Mouse (Mus musculus): ENCODE data around the gene Prss57.

Prss57 gene

DNA sequence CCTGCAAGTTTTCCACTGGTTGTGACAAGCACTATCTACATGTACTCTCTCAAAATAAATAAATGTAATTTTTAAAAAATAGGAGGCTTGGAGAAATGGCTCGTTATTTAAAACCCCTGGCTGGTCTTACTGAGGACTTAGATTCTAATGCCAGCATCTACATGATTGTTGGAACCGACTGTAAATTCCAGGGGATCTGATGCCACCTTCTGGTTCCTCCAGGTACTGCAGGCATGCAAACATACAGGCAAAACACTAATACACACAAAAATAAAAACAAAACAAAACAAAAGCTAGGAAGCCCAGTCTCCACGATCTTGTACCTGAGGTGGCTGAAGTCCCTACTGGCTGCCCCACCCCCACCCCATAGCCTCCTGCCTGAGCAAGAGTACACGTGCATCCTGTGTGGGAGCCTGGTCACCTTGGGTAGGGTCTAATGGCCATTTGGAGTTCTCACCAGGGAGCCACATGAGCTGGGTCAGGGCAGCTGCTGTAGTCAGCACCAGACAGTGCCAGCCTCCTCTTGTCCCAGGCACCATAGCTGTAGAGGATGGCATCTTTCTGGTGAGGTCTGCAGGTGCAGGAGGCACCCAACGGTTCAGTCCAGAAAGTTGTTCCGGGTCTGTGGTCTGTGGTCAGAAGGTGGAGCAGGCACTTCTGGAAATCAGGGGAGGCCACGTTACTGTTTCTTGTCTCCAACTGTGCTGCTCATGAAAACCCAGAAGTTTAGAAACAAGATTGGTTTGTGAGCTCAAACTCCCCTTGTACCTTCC lies 2.2 kb downstream of the Prss57 start:
- ATAC-seq (ENCODE audit: insufficient number of reproducible peaks, low FRiP score, low TSS enrichment): no peak

DNA sequence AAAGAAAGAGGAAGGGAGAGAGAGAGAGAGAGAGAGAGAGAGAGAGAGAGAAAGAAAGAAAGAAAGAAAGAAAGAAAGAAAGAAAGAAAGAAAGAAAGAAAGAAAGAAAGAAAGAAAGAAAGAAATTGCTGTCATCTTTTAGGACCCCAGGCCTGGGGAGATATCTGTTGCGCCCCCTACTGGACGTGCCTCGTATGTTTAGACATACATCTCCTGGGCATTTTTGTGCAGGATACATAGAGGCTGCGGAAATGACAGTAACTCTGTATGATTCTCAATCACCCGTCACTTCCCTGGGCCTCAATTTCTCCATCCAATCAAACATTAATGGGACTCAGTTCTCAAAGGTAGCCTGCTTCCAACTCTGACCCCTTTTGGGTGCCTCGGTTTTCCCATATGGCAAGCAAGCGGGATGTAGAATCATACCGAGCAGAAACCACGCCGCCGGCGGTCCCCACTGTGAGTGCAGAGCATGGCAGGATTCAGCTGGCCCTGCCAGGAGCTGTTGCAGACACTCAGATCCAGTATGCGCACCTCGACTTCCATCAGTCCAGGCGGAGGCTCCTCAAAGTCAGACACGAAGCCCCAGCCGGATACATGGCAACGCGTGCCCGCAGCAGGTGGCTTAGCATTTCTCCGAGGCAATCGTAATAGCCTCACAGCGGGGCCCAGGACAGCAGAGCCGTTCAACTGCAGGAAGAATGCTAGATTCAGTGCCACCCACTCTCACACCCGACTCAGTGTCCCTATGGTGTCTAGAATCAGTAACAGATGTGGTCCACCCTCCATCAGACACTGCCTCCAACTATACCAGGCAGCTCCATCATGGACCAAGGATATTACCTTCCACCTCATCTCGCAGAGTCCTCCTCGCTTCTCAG lies 6.6 kb downstream of the Prss57 start:
- no peak for ATAC-seq (ENCODE audit: insufficient number of reproducible peaks, low FRiP score, low TSS enrichment)

DNA sequence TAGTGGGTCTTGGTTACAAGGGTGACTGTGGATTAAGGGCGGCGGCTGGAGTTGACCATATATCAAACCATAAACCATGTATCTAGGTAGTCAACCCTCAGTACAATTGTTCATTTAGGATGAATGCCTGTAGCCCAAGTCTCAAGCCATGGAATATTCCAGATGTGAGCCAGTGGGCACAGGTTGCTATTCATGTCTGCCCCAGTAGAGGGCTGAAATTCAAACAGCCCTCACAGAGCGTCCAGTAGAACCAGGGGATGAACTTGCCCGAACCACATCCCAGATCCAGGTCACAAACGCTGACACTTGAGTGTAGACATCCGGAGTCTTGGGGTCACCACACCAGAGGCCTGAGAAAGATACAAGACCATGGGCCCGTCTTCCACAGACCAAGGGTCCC lies 7.7 kb downstream of the Prss57 start:
- ATAC-seq (ENCODE audit: insufficient number of reproducible peaks, low FRiP score, low TSS enrichment): no peak

DNA sequence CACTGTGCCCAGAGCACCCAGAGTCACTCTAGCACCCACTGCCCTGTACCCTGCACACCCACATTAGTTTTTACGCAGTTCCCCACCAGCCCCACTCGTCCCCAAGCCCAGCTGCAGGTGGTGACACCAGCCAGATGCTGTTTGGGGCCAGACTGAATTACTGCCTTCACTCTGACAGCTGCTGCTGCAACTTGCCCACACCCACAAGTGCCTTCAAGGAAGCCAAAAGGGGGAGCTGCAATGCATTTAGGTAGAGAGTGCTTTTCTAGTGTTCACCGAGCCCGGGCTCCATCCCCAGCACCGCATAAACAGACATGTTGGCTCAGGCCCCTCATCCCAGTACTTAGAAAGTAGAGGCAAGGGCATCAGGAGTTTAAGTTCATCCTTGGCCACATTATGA lies 8.8 kb downstream of the Prss57 start:
- no peak for ATAC-seq (ENCODE audit: insufficient number of reproducible peaks, low FRiP score, low TSS enrichment)

DNA sequence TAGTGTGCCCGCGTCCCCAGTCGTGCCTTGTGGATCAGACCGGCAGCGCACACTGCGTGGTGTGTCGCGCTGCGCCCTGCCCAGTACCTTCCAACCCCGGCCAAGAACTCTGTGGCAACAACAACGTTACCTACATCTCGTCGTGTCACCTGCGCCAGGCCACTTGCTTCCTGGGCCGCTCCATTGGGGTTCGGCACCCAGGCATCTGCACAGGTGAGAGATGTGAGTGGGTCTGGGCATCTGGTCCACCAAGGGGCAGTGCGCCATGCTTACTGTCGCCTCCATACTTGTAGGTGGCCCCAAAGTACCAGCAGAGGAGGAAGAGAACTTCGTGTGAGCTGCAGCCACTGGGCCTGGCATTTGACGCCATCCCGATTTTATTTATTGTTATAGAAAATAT lies 9.6 kb downstream of the Prss57 start:
- no peak for ATAC-seq (ENCODE audit: insufficient number of reproducible peaks, low FRiP score, low TSS enrichment)

DNA sequence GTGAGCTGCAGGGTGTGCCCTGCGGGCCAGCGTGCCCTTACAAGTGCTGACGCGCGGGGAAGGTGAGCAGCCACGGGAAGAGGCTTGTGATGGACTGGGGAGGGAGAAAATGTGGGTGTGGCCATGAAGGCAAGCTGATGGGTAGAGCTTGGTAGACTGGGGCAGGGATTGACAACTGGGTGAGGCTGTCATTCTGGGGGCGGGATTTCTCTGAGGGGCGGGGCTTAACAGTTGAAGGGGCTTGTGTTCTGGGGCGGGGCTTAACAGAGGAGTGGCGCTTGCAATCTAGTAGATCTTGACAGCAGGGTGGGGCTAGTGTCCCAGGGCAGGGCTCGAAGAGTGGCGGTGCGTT lies 10.1 kb downstream of the Prss57 start:
- no peak; the same call in 1 of the 2 replicates for ATAC-seq (ENCODE audit: insufficient number of reproducible peaks, low FRiP score, low TSS enrichment)

DNA sequence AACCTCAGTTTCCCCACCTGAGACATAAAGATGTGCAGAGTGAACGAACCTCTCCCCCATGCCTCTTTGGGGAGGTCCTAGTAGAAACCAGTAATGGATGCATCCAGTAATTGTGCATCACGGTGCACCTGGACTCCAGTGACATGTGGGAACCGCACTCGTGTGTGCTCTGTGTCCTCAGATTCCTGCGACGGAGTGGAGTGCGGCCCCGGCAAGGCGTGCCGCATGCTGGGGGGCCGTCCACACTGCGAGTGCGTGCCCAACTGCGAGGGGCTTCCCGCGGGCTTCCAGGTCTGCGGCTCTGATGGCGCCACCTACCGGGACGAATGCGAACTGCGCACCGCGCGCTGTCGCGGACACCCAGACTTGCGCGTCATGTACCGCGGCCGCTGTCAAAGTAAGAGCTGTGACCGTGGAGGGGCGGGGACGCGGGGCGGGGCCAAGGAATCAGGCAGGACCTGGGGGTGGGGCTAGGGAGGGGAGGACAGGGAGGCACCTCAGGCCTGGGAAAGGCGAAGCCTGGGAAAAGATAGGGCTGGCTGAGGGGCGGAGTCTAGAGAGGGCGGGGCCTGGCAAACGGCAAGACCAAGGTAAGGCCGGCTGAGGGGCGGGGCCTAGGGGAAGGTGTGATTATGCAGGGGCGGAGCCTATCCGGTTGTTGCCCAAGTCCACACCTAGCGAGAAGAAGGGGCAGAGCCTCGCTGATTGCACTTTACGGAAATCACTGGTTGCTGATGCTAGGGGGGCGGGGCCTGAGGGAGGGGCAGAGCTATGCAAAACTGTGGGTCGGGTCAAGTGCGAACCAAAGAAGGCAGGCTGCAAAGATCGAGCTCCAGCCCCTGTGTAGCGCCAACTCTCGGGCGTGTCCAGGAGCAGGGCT lies 10.7 kb downstream of the Prss57 start:
- ATAC-seq (ENCODE audit: insufficient number of reproducible peaks, low FRiP score, low TSS enrichment): peak; percentile 77

DNA sequence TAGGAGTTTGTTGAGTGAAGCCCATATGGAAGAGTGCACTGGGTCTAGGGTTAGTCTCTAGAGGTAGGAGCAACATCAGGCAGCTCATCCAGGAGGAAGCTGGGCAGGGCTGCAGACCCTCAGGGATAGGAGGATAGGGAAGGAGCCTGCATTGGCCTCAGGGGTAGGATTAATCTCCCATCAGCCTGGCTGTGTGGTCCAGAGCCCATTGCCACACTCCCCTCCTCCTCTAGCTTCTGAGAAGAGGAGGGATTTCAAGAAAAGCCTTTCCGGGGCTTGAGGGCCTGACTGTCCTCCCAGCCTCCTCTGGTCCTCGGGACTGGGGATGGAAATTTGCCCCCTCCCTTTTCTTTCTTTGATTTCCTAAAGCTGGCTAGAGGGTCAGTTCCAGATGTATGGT lies 11.6 kb downstream of the Prss57 start:
- no peak for ATAC-seq (ENCODE audit: insufficient number of reproducible peaks, low FRiP score, low TSS enrichment)

DNA sequence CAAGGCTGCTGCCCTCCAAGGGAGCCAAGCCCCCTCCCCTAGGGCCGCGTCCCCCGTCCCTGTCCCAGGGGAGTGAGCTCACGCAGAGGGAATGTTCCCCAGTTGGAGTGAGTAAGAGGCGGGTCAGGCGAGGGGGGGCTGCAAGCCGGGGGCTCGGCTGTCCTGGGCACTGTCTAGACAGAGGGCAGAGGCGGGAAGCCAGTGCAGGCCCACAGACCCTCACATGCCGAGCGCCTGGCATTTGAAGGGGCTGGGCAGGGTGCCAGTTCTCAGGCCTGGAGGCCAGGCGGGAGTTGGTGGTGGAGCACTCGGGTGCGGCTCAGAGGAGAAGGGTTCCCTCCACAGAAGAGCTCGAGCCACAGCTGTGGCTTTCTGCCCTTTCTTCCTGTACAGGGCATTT lies 12.8 kb downstream of the Prss57 start:
- ATAC-seq (ENCODE audit: insufficient number of reproducible peaks, low FRiP score, low TSS enrichment): no peak

DNA sequence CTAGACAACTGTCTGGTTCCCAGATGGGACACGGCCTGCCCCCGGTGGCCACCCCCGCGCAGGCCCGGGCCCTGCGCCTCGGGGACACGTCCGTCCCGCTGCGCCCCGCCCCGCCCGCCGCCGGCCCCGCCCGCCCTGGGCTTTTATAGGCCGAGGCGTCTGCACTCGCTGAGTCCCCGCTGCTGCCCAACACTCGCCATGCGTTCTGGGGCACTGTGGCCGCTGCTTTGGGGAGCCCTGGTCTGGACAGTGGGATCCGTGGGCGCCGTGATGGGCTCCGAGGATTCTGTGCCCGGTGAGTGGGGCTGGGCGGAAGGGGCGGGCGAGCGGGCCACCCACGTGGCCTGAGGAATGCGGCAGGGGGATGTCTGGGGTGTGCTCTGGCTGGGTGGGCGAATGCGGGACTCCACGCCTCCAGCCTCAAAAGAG lies 13.6 kb downstream of the Prss57 start, which contains the start of gene Fstl3:
Gene Fstl3, plus strand, starts transcription at position 170 of the 429 bp plus-strand sequence.
- ATAC-seq (ENCODE audit: insufficient number of reproducible peaks, low FRiP score, low TSS enrichment): no peak

DNA sequence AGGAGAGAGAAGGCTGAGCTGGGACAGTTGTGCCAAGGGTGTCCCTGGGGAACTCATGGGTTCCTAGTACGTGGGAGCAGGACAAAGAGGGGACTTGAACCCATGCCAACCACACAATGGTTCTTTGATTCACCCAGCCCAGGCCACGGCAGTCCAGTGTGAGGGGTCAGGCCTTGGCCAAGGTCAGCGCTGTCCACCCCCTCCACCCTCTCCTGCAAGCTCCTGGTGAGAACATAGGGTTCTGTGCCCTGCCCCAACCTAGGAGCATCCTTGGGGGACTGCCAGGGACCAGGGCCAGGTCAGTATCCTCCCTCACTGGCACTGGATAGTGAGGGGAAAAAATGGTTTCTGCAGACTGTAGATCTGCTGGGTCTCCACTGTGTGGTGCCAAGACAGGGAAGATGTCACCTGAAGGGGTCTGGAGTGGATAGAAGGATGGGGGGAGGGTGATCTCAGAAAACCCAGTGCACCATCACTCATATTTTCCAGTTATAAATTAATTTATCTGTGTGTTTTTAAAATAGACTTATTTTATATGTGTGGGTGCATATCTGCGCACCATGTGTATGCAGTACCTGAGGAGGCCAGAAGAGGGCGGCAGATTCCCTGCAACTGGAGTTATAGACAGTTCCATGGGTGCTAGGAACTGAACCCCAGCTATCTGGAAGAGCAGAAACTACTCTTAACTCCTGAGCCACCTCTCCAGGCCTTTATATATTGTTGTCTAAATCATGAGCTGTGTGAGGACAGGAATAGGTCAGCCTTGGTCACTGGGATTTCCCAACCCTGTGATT lies 16.1 kb downstream of the Prss57 start:
- no peak for ATAC-seq (ENCODE audit: insufficient number of reproducible peaks, low FRiP score, low TSS enrichment)

DNA sequence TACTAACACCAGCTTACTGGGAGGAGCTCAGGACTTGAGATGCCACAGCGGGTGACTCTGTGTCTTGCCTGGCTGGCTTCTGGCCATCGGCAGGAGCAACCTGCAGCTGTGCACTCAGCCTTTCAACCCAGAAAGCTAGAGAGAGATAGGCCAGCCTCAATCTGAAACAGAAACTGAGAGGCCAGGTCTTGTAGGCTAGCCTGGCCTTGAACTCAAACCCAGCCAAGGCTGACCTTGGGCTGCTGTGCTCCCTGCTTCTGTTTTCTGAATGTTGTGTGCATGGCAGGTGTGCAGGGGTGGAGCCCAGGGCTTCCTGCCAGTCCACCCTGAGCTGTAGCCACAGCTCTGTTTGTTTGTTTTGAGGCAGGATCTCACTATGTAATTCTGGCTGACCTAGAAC lies 17.6 kb downstream of the Prss57 start:
- ATAC-seq (ENCODE audit: insufficient number of reproducible peaks, low FRiP score, low TSS enrichment): no peak

DNA sequence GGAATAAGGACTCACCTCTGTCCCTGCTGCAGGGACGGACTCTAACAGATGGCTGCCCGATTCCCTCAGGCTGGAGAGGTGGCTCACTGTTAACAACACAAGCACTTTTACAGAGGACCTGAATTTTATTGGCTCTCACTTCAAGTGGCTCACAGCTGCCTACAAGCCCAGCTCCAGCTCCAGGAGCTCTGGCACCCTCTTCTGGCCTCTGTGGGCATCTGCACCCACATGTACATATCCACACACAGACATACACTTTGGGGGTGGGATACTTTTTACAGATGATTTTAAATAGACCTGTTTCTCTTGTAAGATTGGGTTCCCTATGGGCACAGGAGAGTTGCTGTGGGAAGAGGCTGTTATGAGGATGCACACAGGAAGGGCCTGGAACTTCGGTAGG lies 18.4 kb downstream of the Prss57 start:
- no peak for ATAC-seq (ENCODE audit: insufficient number of reproducible peaks, low FRiP score, low TSS enrichment)

DNA sequence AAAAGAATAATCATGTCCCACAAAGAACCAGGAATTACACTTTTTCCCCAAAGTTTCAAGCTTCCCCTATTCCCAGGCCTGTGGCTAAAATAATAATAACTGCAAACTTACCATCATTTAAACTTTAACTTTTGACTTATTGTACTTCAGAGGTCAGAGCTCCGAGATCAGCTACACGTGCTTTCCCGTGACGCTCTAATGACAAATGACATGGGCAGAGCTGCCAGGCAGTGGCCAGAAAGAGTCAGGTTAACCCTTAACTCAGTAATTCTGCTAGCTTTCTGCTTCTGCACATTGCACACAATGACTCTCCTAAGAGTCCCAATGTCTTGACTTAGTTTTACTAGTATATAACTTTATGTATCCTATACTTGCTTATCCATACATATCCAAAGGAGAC lies 21.4 kb downstream of the Prss57 start:
- no peak for ATAC-seq (ENCODE audit: insufficient number of reproducible peaks, low FRiP score, low TSS enrichment)

DNA sequence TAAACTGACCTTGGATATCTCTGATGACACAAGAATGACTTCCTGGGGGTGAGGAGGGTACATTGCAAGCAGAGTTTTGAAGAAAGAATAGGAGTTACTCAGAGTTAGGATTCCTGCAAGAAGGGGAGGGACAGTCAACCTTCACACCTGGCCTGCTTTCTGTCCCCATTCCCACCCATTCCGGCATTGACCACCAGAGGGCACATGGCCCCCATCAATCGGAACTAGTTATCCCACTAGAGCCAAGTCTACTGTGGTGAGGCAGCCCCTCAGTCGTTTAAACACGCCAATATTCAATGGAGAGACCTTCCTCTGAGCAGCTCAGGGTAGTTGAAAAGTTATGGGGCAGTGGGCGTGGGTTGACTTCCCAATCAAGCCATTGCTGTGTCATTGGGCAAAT lies 22.4 kb downstream of the Prss57 start:
- no peak for ATAC-seq (ENCODE audit: insufficient number of reproducible peaks, low FRiP score, low TSS enrichment)

DNA sequence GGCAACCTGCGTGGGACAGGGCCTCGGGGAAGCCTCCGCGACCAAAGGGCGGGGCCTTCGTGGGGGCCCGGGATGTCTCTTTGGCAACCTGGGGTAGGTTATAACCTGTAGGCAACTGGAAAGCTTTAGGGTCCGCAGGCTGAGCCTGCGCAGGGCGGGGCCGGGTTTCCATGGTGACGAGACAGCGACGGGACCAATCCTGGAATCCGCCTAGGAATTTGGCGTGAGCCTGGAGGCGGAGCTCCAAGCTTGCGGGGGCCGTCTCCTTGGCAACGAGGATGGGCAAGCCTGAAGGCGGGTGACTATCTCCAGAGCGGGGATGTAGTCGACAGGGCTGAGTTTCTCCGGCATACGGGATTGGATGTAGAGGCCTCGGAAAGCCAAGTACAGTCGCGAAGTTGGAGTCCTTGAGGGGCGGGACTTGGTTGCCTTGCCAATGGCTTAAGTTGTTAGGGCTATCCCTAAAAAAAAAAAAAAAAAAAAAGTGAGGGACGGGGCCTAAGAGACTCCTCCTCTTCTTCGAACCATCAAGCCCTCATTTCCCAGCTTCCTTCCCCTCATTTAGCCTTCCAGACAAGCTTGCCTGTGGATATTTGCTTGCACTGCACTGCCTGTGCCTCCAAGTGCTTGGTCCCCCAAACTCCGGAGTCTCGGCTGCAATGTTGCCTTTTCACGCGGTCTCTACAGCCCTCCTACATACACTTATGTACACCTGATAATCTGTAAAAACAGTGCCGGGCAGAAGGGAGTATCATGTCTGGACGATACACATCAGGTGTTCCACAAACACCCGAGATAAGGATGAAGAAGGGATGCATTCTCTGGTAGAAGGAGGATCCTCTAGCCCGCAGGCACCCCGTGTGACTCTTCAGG lies 23.2 kb downstream of the Prss57 start:
- ATAC-seq (ENCODE audit: insufficient number of reproducible peaks, low FRiP score, low TSS enrichment): peak; percentile 66

DNA sequence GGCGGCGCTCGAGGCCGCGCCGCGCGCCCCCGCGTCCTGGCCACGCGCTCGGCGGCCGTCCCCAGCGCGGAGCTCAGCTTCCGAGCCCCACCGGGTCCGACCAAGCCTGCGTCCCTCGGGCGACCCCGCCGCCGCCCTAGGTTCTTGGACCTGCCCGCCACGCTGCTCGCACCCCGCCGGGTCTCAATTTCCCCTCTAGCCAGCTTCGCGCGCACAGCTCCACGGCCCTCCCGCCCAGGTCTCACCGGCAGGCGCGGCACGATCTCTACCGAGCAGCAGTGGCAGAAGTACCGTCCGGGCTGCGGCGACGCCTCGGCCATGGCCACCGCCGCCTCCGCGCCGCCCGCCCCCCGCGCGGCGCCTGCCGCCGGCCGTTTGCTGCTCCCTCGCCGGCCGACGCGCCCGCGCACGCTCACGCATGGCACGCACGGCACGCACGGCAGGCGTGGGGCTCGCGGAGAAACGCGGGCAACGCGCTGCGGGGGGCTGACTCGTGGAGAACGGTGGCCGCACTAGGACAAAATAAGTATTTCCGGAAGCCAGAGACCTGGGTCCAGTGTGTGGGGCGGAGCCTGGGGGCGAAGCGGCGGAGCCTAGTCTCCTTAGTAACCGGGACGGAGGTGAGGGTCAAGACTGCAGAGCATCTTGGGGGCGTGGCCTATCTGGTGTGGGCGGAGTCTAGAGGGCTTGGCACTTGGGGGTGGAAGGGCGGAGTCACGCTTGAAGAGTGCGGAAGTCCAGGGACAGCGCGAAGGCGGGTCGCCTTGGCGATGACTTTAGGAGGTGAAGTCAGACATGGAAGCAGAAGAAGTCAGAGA lies 24.0 kb downstream of the Prss57 start, which contains the start of gene Rnf126:
Gene Rnf126, minus strand, starts transcription at position 445 of the 818 bp plus-strand sequence.
- ATAC-seq (ENCODE audit: insufficient number of reproducible peaks, low FRiP score, low TSS enrichment): peak; percentile 81

DNA sequence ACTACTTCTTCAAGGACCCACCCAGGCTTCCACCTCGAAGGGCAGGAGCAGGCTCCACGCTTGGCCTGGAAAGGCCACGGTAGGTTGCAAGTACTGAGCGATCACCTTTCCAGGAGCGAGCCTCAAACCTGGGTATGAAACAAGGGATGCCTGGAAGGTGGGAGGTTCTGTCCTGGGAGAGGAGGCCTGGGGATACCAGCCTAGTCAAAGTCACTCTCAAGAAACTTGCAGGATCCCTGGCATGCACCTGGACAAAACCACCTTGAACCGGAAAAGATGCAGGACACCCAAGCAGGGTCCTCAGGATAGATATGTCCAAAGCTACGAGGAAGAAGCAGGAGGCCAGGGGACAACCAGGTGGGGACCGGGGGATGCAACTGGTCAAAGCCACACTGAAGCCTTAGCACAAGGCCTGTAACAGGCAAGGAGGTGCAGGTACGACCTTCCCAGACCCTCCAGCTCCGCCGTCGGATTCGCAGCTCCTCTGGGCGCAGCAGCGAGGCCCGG lies 24.7 kb downstream of the Prss57 start:
- no peak for ATAC-seq (ENCODE audit: insufficient number of reproducible peaks, low FRiP score, low TSS enrichment)

Measured in cerebellum, adult (tissue).